Mouse (Mus musculus) midbrain, embryonic 16.5 days (tissue): Measurements from ENCODE around the gene Erbb4. TPM values are rescaled to one million over a fixed set of nuclear protein-coding genes. Genes with fewer than 3 reads are reported as not detected.
A peak's percentile ranks its signal among the peaks of the same experiment; 100 is the strongest.

ENCODE experiments used
- ATAC-seq: fragments of 200-750 bp; cut with Nextera tagmentation; 2 replicates; pipeline ENCODE4 v1.8.0; 2017; ENCODE audit warnings: moderate TSS enrichment
- H3K27ac ChIP-seq: fragments of 300-500 bp; sonication (generic); 2 replicates; pipeline ENCODE4 v1.5.1; 2014; ENCODE audit warnings: mild to moderate bottlenecking, low read length, mixed read lengths
- H3K27me3 ChIP-seq: fragments of 300-500 bp; sonication (generic); 2 replicates; pipeline ENCODE4 v1.6.1; 2014; ENCODE audit warnings: low read depth, low read length, mixed read lengths; ENCODE audit not compliant: control insufficient read depth, insufficient read depth
- H3K36me3 ChIP-seq: fragments of 300-500 bp; sonication (generic); 2 replicates; pipeline ENCODE4 v1.6.1; 2014; ENCODE audit warnings: mild to moderate bottlenecking, low read length, moderate library complexity, mixed read lengths; ENCODE audit not compliant: control insufficient read depth, insufficient read depth
- H3K4me1 ChIP-seq: fragments of 300-500 bp; sonication (generic); 2 replicates; pipeline ENCODE4 v1.6.1; 2014; ENCODE audit warnings: mild to moderate bottlenecking, low read length, mixed read lengths; ENCODE audit not compliant: control insufficient read depth, insufficient read depth
- H3K4me2 ChIP-seq: fragments of 300-500 bp; sonication (generic); 2 replicates; pipeline ENCODE4 v1.6.1; 2014; ENCODE audit warnings: mild to moderate bottlenecking, low read length, mixed read lengths
- H3K4me3 ChIP-seq: fragments of 300-500 bp; sonication (generic); 2 replicates; pipeline ENCODE4 v1.5.1; 2014; ENCODE audit warnings: low read depth, mild to moderate bottlenecking, low read length, moderate library complexity, mixed read lengths
- H3K9ac ChIP-seq: fragments of 300-500 bp; sonication (generic); 2 replicates; pipeline ENCODE4 v1.6.1; 2014; ENCODE audit warnings: low read depth, low read length, mixed read lengths
- H3K9me3 ChIP-seq: fragments of 300-500 bp; sonication (generic); replicated peaks from 2 replicates; pipeline ENCODE4 v1.6.1; 2014; ENCODE audit warnings: mild to moderate bottlenecking, low read length, mixed read lengths; ENCODE audit not compliant: control insufficient read depth, poor library complexity, severe bottlenecking
- WGBS: fragments of 180-500 bp; shearing (Covaris S2); extraction: QIAGEN DNeasy Blood & Tissue Kit; methylation state at CpG from one replicate; pipeline ENCODE4 v1.1.7; 2014; 5-methylcytosine and 5-hydroxymethylcytosine counted together
- polyA plus RNA-seq: library from polyadenylated mRNA; unstranded; fragments of >200 nt; fragmentation: Nextera tagmentation; extraction: Ambion mirVana; gene quantifications from 2 replicates; pipeline ENCODE4 v1.2.1, GENCODE M21; 2015

Gene Erbb4
- polyA plus RNA-seq, 1 experiment from 2014 or later: 10.5 TPM

- H3K4me2 ChIP-seq: no peak overlapping the region
- H3K4me3 ChIP-seq: no peak overlapping the region
- ATAC-seq: no peak
- H3K9ac ChIP-seq: no peak overlapping the region
- H3K9me3 ChIP-seq: no peaks in the 10 kb centered on the region
- no peak overlapping the region for H3K27ac ChIP-seq
- no peaks in the 10 kb centered on the region for H3K27me3 ChIP-seq
- 75% methylated on average over 3 of the region's 3 CpGs for WGBS
- H3K36me3 ChIP-seq: no peaks in the 10 kb centered on the region
- peaks cover 3% of the 10 kb centered on the region; the same call in 1 of the 2 replicates for H3K4me1 ChIP-seq
Measured at GRCm38 (mm10) chr1:68834686-68835085, 273.2 kb downstream of the Erbb4 start.

- Histone ChIP-seq H3K36me3 (no peaks in the 10 kb centered on the region), H3K4me3 (no peak overlapping the region), H3K9ac (no peak overlapping the region), H3K27ac (no peak overlapping the region), H3K27me3 (no peaks in the 10 kb centered on the region), H3K4me1 (peaks cover 3% of the 10 kb centered on the region; the same call in 1 of the 2 replicates), H3K9me3 (no peaks in the 10 kb centered on the region), H3K4me2 (no peak overlapping the region)
- no peak for ATAC-seq
Measured at GRCm38 (mm10) chr1:68832101-68832500, 275.8 kb downstream of the Erbb4 start.

- ATAC-seq: peak; percentile 36; the same call in 1 of the 2 replicates
- Histone ChIP-seq H3K27ac (no peak overlapping the region), H3K4me2 (no peak overlapping the region), H3K4me3 (no peak overlapping the region), H3K4me1 (peaks cover 3% of the 10 kb centered on the region; the same call in 1 of the 2 replicates), H3K36me3 (no peaks in the 10 kb centered on the region), H3K9me3 (no peaks in the 10 kb centered on the region), H3K9ac (no peak overlapping the region), H3K27me3 (no peaks in the 10 kb centered on the region)
- WGBS: 8% methylated on average over 1 of the region's 1 CpGs
Measured at GRCm38 (mm10) chr1:68831575-68831974, 276.3 kb downstream of the Erbb4 start.

GRCm38 (mm10) chr1:68830501-68831239 lies 277.2 kb downstream of the Erbb4 start:
- no peaks in the 10 kb centered on the region for H3K9me3 ChIP-seq
- H3K4me1 ChIP-seq: peaks cover 3% of the 10 kb centered on the region; the same call in 1 of the 2 replicates
- no peaks in the 10 kb centered on the region for H3K36me3 ChIP-seq
- ATAC-seq: no peak
- no peak overlapping the region for H3K4me2 ChIP-seq
- H3K9ac ChIP-seq: no peak overlapping the region
- no peak overlapping the region for H3K4me3 ChIP-seq
- 65% methylated on average over 2 of the region's 2 CpGs for WGBS
- no peaks in the 10 kb centered on the region for H3K27me3 ChIP-seq
- H3K27ac ChIP-seq: no peak overlapping the region

GRCm38 (mm10) chr1:68823116-68823644 lies 284.7 kb downstream of the Erbb4 start:
- 37% methylated on average over 2 of the region's 2 CpGs for WGBS
- no peaks in the 10 kb centered on the region for H3K4me1 ChIP-seq
- no peak for ATAC-seq
- H3K9me3 ChIP-seq: no peaks in the 10 kb centered on the region
- H3K9ac ChIP-seq: no peak overlapping the region
- no peak overlapping the region for H3K27ac ChIP-seq
- no peak overlapping the region for H3K4me2 ChIP-seq
- H3K4me3 ChIP-seq: no peak overlapping the region
- H3K27me3 ChIP-seq: no peaks in the 10 kb centered on the region
- H3K36me3 ChIP-seq: no peaks in the 10 kb centered on the region

GRCm38 (mm10) chr1:68806711-68807110 lies 301.1 kb downstream of the Erbb4 start:
- no peak overlapping the region for H3K4me3 ChIP-seq
- no peak overlapping the region for H3K9ac ChIP-seq
- no peak for ATAC-seq
- H3K27ac ChIP-seq: no peak overlapping the region
- H3K9me3 ChIP-seq: no peaks in the 10 kb centered on the region
- H3K4me2 ChIP-seq: no peak overlapping the region
- no peaks in the 10 kb centered on the region for H3K27me3 ChIP-seq
- WGBS: 66% methylated on average over 2 of the region's 2 CpGs
- H3K36me3 ChIP-seq: no peaks in the 10 kb centered on the region
- no peaks in the 10 kb centered on the region for H3K4me1 ChIP-seq

GRCm38 (mm10) chr1:68787409-68788015 lies 320.3 kb downstream of the Erbb4 start:
- no peaks in the 10 kb centered on the region for H3K36me3 ChIP-seq
- no peak overlapping the region for H3K4me2 ChIP-seq
- no peaks in the 10 kb centered on the region for H3K9me3 ChIP-seq
- no peak overlapping the region for H3K9ac ChIP-seq
- ATAC-seq: peak; percentile 45; the same call in 1 of the 2 replicates
- peaks cover 3% of the 10 kb centered on the region; the same call in 1 of the 2 replicates for H3K4me1 ChIP-seq
- no peak overlapping the region for H3K27ac ChIP-seq
- H3K27me3 ChIP-seq: no peaks in the 10 kb centered on the region
- no peak overlapping the region for H3K4me3 ChIP-seq
- 34% methylated on average over 4 of the region's 4 CpGs for WGBS

GRCm38 (mm10) chr1:68780653-68781052 lies 327.2 kb downstream of the Erbb4 start:
- no peak overlapping the region for H3K27ac ChIP-seq
- no peak for ATAC-seq
- no peaks in the 10 kb centered on the region for H3K9me3 ChIP-seq
- H3K27me3 ChIP-seq: no peaks in the 10 kb centered on the region
- H3K4me2 ChIP-seq: no peak overlapping the region
- H3K9ac ChIP-seq: no peak overlapping the region
- H3K4me3 ChIP-seq: no peak overlapping the region
- no peaks in the 10 kb centered on the region for H3K4me1 ChIP-seq
- H3K36me3 ChIP-seq: no peaks in the 10 kb centered on the region
- 32% methylated on average over 2 of the region's 2 CpGs for WGBS

GRCm38 (mm10) chr1:68780032-68780431 lies 327.8 kb downstream of the Erbb4 start:
- 85% methylated on average over 1 of the region's 1 CpGs for WGBS

More at GRCm38 (mm10) chr1:68780032-68780431, 327.8 kb downstream of the Erbb4 start:
- no peak for ATAC-seq
- Histone ChIP-seq H3K4me2 (no peak overlapping the region), H3K9ac (no peak overlapping the region), H3K9me3 (no peaks in the 10 kb centered on the region), H3K27me3 (no peaks in the 10 kb centered on the region), H3K4me1 (no peaks in the 10 kb centered on the region), H3K27ac (no peak overlapping the region), H3K4me3 (no peak overlapping the region), H3K36me3 (no peaks in the 10 kb centered on the region)
